Mouse (Mus musculus) thymus, adult 18-20 months (tissue): ENCODE data around the gene Gm11115.

Source experiments
- DNase-seq, 2 experiments: peaks; one replicate each; pipeline ENCODE4 v3.0.0; 2022; ENCODE audit warnings: mixed read lengths in 2 of 2

The Gm11115 gene

GRCm38 (mm10) chr5:88153999-88154398 is at the start of gene Gm11115:
Gene Gm11115 (minus strand): TSS chr5:88154099.
- no peak for DNase-seq

GRCm38 (mm10) chr5:88111430-88111829 is 42.5 kb downstream of the Gm11115 start, which contains the start of gene Gm11116:
Gene Gm11116 (minus strand): TSS chr5:88111530.
- DNase-seq = no peak
